Mouse (Mus musculus) right cerebral cortex, postnatal 14 days (tissue): ENCODE measurements around the gene Lrp1.

Experiments used
- DNase-seq: peaks from one replicate; pipeline ENCODE4 v3.0.0; 2022

Lrp1 gene

GRCm38 (mm10) chr10:127544375-127544774 lies 76.6 kb downstream of the Lrp1 start:
- DNase-seq, result no peak

DNA sequence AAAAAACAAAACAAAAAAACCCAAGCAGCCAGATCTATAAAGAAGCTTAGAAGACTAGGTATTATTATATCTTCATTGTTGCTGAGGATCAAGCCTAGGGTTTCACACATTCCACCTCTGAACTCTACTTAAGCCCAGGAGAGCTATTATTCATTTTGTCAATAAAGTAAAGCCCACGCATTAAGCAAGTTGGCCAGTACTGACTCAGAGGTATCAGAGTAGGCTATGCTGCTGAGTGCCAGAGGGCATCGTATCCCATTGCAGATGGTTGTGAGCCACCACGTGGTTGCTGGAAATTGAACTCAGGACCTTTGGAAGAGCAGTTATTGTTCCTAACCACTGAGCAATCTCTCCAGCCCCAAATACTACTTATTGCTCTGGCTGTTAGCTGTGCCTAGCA lies 77.0 kb downstream of the Lrp1 start:
- no peak for DNase-seq

GRCm38 (mm10) chr10:127542720-127543119 lies 78.2 kb downstream of the Lrp1 start:
- DNase-seq, result no peak

GRCm38 (mm10) chr10:127542084-127542483 lies 78.9 kb downstream of the Lrp1 start:
- no peak for DNase-seq

DNA sequence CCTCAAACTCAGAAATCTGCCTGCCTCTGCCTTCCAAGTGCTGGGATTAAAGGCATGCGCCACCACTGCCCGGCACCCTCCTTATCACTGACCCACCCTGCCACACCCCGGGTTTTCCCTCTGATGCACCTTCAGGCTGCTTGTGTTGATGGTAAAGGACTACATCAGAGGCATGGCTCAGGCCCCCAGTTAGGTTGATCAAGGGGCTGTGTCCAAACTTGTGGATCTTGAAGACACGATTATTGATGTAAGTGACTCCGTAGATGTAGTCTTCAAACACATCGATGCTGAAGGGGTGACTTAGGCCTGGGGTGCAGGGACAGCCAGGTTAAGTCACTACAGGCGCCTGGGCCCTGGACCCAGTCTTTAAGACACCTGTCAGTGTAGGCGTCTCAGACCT lies 79.4 kb downstream of the Lrp1 start:
- no peak for DNase-seq

GRCm38 (mm10) chr10:127537854-127538583 lies 82.9 kb downstream of the Lrp1 start:
- peak; percentile 83 for DNase-seq

- peak; percentile 60 for DNase-seq
These were observed 84.2 kb downstream of the Lrp1 start for GRCm38 (mm10) chr10:127536586-127537314.

- no peak for DNase-seq
These were observed 86.0 kb downstream of the Lrp1 start for GRCm38 (mm10) chr10:127534929-127535384.

DNA sequence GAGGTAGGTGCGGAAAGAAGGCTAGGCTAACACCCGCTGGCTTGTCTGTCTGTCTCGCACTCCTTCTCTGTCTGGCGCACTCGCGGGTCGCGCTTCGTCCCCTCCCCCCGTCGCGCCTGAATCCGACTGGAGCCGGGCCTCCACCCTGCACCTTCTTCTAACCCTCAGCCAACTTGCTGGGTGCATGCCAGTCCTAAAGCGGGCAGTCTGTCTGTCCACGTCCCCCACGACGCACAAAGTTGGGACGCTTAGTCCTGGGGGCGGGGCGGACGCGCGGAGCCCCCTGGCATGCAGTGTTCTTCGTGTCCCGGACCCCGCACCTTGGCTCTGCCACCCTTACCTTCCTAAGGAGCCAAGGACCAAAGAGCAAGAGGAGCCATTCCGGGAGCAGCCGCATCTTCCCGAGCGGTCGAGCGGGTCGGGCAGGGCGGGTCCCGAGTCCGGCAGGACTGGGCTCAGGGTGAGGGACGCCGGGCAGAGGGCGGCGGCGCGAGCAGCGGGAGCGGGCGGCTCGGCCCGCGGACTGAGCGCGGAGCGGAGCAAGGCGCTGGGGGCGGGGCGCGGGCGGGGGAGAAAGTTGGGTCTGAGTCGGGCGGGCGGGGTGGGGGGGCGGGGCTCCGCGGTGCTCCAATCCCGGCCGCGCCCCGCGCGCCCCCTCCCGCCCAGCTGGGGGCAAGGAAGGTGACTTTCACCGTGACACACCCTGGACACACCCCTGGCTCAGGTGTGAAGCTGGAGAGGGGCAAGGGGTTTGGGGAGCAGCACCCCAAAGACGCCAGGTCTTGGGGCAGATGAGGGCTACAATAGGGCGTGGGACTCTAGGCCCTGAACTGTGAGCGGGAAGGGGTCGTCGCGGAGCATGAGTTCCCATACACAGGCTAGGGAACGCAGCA lies 86.7 kb downstream of the Lrp1 start, which contains the start of gene Nxph4:
Gene Nxph4 (minus strand): TSS at position 524 of the 893 bp plus-strand sequence.
- DNase-seq, result no peak

DNA sequence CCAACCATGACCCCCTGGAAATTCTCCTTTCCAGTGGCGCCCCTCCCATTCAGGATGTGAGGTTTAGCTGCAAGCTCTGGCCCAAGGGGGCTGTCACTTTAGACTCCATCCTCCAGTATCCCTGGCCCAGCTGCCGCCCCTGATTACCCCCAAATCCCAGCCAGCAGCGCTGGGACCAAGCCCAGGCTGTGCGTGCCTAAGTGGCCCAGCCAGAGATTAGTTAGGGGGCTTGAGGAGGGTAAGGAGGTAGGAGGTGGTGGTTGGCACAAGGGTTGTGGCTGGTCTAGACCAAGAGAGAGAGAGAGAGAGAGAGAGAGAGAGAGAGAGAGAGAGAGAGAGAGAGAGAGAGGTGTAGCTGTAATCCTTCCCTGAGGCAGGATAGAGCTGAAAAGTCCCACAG lies 89.4 kb downstream of the Lrp1 start:
- no peak for DNase-seq

GRCm38 (mm10) chr10:127530945-127531344 lies 90.0 kb downstream of the Lrp1 start:
- DNase-seq, result no peak

GRCm38 (mm10) chr10:127527481-127527880 lies 93.5 kb downstream of the Lrp1 start:
- no peak for DNase-seq

GRCm38 (mm10) chr10:127526681-127527080 lies 94.3 kb downstream of the Lrp1 start:
- DNase-seq, result no peak

GRCm38 (mm10) chr10:127526048-127526447 lies 94.9 kb downstream of the Lrp1 start:
- DNase-seq, result no peak

DNA sequence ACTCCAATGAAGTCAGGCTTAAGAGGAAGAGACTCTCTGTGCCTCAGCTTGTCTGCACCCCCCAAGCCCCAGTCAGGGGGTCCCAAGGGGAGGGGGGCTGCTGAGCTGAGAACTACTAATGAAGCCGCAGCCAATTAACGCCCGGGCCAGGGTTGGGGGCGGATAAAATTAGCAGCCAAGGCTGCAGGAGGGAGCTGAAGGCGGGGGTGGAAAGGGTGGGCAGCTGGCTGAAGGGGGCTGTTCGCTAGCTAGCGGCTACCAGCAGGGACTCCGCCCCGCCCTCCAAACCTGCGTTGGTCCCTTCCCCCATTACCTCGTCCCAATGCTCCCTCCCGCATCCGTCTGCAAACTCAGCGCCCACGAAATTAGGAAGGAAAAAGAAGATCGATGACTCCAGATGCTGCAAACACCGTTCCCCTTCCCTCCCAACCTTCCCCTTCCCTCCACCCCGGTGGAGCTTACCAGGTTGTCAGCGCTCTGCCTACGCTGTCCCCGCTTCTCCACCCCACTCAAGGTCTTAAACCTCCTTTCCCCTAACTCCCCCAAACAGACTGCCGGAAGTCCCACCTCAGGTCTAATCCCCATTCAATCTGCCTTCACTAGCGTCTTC lies 96.2 kb downstream of the Lrp1 start:
- no peak for DNase-seq

DNA sequence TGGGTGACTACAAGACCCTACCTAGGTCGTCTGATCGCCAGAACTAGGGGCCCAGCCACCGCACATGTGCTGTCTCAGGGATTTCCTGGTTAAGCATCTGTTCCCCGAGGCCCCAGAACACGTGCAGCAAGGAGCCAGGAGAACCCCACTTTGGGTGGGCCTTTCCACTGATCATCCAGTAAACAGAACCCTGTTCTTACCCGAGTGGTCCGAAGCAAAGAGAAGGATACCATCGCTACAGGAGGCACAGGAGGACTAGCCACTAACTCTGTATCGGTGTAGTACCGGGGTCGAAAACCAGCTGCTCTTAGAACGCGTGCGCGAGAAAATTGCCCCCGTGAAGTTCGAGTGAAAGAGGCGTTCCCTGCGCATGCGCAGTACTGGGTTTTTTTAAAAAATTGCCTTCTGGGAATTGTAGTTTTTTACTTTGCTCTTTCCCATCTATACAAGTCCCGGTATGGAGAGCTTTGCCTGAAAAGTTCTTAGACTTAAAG lies 98.8 kb downstream of the Lrp1 start, which contains the start of gene Shmt2:
Gene Shmt2 (minus strand): TSS at position 357 of the 494 bp plus-strand sequence.
- peak; percentile 89 for DNase-seq

DNA sequence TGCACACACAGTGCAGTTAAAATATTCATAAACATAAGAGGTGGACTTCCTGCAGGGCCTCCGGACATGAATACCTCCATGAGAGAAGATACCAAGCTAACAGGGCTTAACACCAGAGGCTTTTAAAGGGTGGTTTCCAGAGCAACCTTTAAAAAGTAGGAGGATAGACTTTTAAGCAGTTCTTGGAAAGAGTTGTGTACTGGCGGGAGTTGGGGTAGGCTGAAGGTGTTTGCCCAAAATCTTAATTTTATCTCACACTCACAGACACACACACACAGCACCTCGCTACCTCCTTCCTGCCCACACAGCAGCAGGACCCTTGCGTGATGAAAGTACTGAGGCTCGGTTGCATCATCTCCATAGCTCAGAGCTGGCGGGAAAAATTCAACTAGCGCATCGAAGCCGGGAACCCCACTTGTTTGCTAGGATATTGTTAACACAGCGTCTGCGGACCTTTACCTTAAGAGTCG lies 99.3 kb downstream of the Lrp1 start:
- no peak for DNase-seq

- DNase-seq, result no peak
These were observed 100.1 kb downstream of the Lrp1 start for GRCm38 (mm10) chr10:127520714-127521357.

GRCm38 (mm10) chr10:127519903-127520713 lies 100.8 kb downstream of the Lrp1 start:
- DNase-seq, result no peak

DNA sequence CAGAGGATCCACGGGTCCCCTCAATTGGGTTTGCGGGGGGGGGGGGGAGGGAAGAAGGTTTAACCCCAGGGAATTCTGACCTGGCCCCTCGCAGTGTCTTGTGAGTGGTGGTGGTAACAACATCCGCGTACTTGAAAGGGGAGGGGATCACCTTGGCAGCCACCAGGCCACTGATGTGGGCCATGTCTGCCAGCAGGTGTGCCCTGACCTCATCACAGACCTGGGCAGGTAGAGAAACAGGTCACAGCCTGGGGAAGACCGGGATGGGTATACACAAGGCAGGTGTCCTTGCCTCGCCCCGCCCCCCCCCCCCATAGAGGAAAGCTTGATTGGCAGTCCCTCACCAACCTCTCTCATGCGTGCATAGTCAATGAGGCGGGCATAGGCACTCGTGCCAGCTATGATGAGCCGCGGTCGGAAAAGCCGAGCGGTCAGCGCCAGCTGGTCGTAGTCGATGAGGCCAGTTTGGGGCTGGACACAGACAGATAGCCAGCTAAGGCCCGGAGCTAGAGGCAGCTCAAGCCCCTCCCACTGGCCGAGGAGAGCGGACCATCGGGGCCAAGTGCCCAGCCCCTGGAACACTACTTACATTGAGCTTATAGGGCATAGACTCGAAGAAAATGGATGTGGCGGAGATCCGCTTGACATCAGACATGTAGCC lies 101.8 kb downstream of the Lrp1 start:
- DNase-seq, result no peak
